Mouse (Mus musculus) ES-Bruce4 (cell line): ENCODE measurements around the gene Smarca4. TPM values are rescaled to one million over a fixed set of nuclear protein-coding genes. Genes with fewer than 3 reads are reported as not detected.

Experiments
- H3K27ac ChIP-seq: 2 replicates; pipeline ENCODE4 v1.5.1; 2012; ENCODE audit warnings: low read length, inconsistent platforms; ENCODE audit not compliant: insufficient read depth
- H3K27me3 ChIP-seq: 2 replicates; pipeline ENCODE4 v1.6.1; 2012; ENCODE audit warnings: mild to moderate bottlenecking, low read length, inconsistent platforms; ENCODE audit not compliant: control insufficient read depth, poor library complexity, insufficient read depth, severe bottlenecking
- H3K36me3 ChIP-seq: 2 replicates; pipeline ENCODE4 v1.6.1; 2012; ENCODE audit warnings: inconsistent platforms, mild to moderate bottlenecking, low read length, moderate library complexity; ENCODE audit not compliant: control insufficient read depth, poor library complexity, insufficient read depth, severe bottlenecking
- H3K4me1 ChIP-seq: one replicate; pipeline ENCODE4 v1.8.1; 2011; ENCODE audit warnings: low read length; ENCODE audit not compliant: control insufficient read depth, insufficient read depth
- H3K4me3 ChIP-seq: 2 replicates; pipeline ENCODE4 v1.5.1; 2011; ENCODE audit warnings: low read depth, mild to moderate bottlenecking, low read length
- H3K9ac ChIP-seq: 2 replicates; pipeline ENCODE4 v1.6.1; 2012; ENCODE audit warnings: low read depth, mild to moderate bottlenecking, inconsistent platforms; ENCODE audit not compliant: poor library complexity, severe bottlenecking
- H3K9me3 ChIP-seq: replicated peaks from 2 replicates; pipeline ENCODE4 v1.6.1; 2012; ENCODE audit warnings: mild to moderate bottlenecking, low read length, inconsistent platforms; ENCODE audit not compliant: control insufficient read depth, poor library complexity, insufficient read depth, severe bottlenecking
- CTCF ChIP-seq: IDR thresholded peaks from one replicate; pipeline ENCODE4 v1.8.1; 2011; ENCODE audit warnings: low read depth, low read length
- EP300 ChIP-seq: IDR thresholded peaks from 2 replicates; pipeline ENCODE4 v1.6.1; 2011; ENCODE audit warnings: low read depth, low read length; ENCODE audit not compliant: insufficient read depth
- POLR2A ChIP-seq: IDR thresholded peaks from one replicate; pipeline ENCODE4 v1.8.1; 2011; ENCODE audit warnings: low read length; ENCODE audit not compliant: insufficient read depth
- polyA plus RNA-seq: library from polyadenylated mRNA; stranded (reverse); fragments of >200 nt; gene quantifications from 2 replicates; pipeline ENCODE4 v1.2.4, GENCODE M21; 2011; ENCODE audit warnings: low read depth; ENCODE audit not compliant: missing spikeins, insufficient read depth, insufficient read length

Gene Smarca4
- polyA plus RNA-seq, 1 experiment = 100.0 TPM

- H3K27ac ChIP-seq = no peak overlapping the region
- TF ChIP-seq CTCF (no peak), EP300 (no peak), POLR2A (no peak)
- no peaks in the 10 kb centered on the region for H3K4me1 ChIP-seq
- H3K9ac ChIP-seq = no peak overlapping the region
- peaks cover 44% of the 10 kb centered on the region for H3K36me3 ChIP-seq
- H3K27me3 ChIP-seq = no peaks in the 10 kb centered on the region
- H3K4me3 ChIP-seq = no peak overlapping the region
- no peaks in the 10 kb centered on the region for H3K9me3 ChIP-seq
These were observed 40.7 kb upstream of the Smarca4 start for GRCm38 (mm10) chr9:21575253-21575652.

GRCm38 (mm10) chr9:21576286-21576685 is 39.7 kb upstream of the Smarca4 start:
- H3K27me3 ChIP-seq = no peaks in the 10 kb centered on the region
- H3K27ac ChIP-seq = no peak overlapping the region
- no peak overlapping the region for H3K4me3 ChIP-seq
- H3K36me3 ChIP-seq = peaks cover 40% of the 10 kb centered on the region
- no peak for TF ChIP-seq EP300
- TF ChIP-seq CTCF = no peak
- TF ChIP-seq POLR2A = no peak
- no peaks in the 10 kb centered on the region for H3K9me3 ChIP-seq
- H3K9ac ChIP-seq = no peak overlapping the region
- H3K4me1 ChIP-seq = no peaks in the 10 kb centered on the region

- Histone ChIP-seq H3K27ac (no peak overlapping the region), H3K9ac (no peak overlapping the region), H3K27me3 (no peaks in the 10 kb centered on the region), H3K4me1 (no peaks in the 10 kb centered on the region), H3K9me3 (no peaks in the 10 kb centered on the region), H3K4me3 (no peak overlapping the region), H3K36me3 (peaks cover 41% of the 10 kb centered on the region)
- TF ChIP-seq EP300 = no peak
- no peak for TF ChIP-seq CTCF
- no peak for TF ChIP-seq POLR2A
These were observed 37.7 kb upstream of the Smarca4 start for GRCm38 (mm10) chr9:21578226-21578625.

GRCm38 (mm10) chr9:21585401-21585800 is 30.6 kb upstream of the Smarca4 start:
- Histone ChIP-seq H3K27me3 (no peaks in the 10 kb centered on the region), H3K27ac (no peak overlapping the region), H3K4me1 (no peaks in the 10 kb centered on the region), H3K9me3 (no peaks in the 10 kb centered on the region), H3K4me3 (no peak overlapping the region), H3K9ac (no peak overlapping the region), H3K36me3 (peaks cover 52% of the 10 kb centered on the region)
- no peak for TF ChIP-seq POLR2A
- no peak for TF ChIP-seq EP300
- no peak for TF ChIP-seq CTCF

- Histone ChIP-seq H3K27me3 (no peaks in the 10 kb centered on the region), H3K9me3 (no peaks in the 10 kb centered on the region), H3K4me3 (no peak overlapping the region), H3K27ac (no peak overlapping the region), H3K4me1 (no peaks in the 10 kb centered on the region), H3K36me3 (peaks cover 38% of the 10 kb centered on the region), H3K9ac (no peak overlapping the region)
- TF ChIP-seq CTCF = no peak
- no peak for TF ChIP-seq POLR2A
- no peak for TF ChIP-seq EP300
These were observed 28.2 kb upstream of the Smarca4 start for GRCm38 (mm10) chr9:21587678-21588349.

DNA sequence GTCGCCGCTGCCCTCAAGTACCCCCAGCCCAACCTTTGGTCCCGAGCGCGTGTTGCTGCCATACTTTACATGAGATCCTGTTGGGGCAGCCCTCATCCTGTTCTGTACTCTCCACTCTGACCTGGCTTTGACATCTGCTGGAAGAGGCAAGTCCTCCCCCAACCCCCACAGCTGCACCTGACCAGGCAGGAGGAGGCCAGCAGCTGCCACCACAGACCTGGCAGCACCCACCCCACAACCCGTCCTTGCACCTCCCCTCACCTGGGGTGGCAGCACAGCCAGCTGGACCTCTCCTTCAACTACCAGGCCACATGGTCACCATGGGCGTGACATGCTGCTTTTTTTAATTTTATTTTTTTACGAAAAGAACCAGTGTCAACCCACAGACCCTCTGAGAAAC is 27.6 kb upstream of the Smarca4 start:
- TF ChIP-seq CTCF (no peak), POLR2A (no peak), EP300 (no peak)

More for the DNA sequence above, 27.6 kb upstream of the Smarca4 start:
- no peaks in the 10 kb centered on the region for H3K4me1 ChIP-seq
- H3K9ac ChIP-seq = no peak overlapping the region
- no peaks in the 10 kb centered on the region for H3K27me3 ChIP-seq
- H3K9me3 ChIP-seq = no peaks in the 10 kb centered on the region
- H3K27ac ChIP-seq = no peak overlapping the region
- H3K36me3 ChIP-seq = peaks cover 38% of the 10 kb centered on the region
- H3K4me3 ChIP-seq = no peak overlapping the region
